Mouse (Mus musculus) cerebellum, adult 2 months (tissue): Measurements from ENCODE around the gene Zdhhc21.

Experiments used
- CTCF ChIP-seq: fragments of 200-500 bp; IDR thresholded peaks from 2 replicates; pipeline ENCODE4 v1.5.1; 2011; ENCODE audit warnings: low read depth, mild to moderate bottlenecking, control low read depth, low read length, moderate library complexity, borderline replicate concordance; ENCODE audit not compliant: insufficient read depth
- POLR2A ChIP-seq: fragments of 200-500 bp; IDR thresholded peaks from 2 replicates; pipeline ENCODE4 v1.6.1; 2011; ENCODE audit warnings: low read length, control low read depth, borderline replicate concordance; ENCODE audit not compliant: insufficient read depth

- TF ChIP-seq CTCF (no peak), POLR2A (no peak)
Observed at GRCm38 (mm10) chr4:82792906-82793580, 66.7 kb downstream of the Zdhhc21 start.
